Mouse (Mus musculus) left cerebral cortex, postnatal 36 days (tissue): ENCODE results near the gene Cfap61. TPM values are rescaled to one million over a fixed set of nuclear protein-coding genes. Genes with fewer than 3 reads are reported as not detected.

ENCODE experiments used
- total RNA-seq, 2 experiments: library from RNA; stranded (reverse); gene quantifications; 2 replicates each; pipeline ENCODE4 v1.2.3; 2021

Cfap61 gene
- total RNA-seq, 2 experiments from 2014 or later: 3.4 to 4.7 TPM

Other genes with a start within 250 kb of the Cfap61 start
- 10 to 100 TPM; 67.9 to 71.5 TPM for gene Naa20, start 32.7 kb upstream of the Cfap61 start, total RNA-seq
- gene Crnkl1, start 230 bp downstream of the Cfap61 start, total RNA-seq: 10 to 100 TPM; 19.1 to 23.3 TPM